Mouse (Mus musculus) MEL (cell line): ENCODE data around the gene Rhot1. TPM values are rescaled to one million over a fixed set of nuclear protein-coding genes. Genes with fewer than 3 reads are reported as not detected.

Experiments used
- DNase-seq: peaks from one replicate; pipeline ENCODE4 v3.0.0; 2011; ENCODE audit warnings: low read depth, low spot score
- H3K27ac ChIP-seq: 2 replicates; pipeline ENCODE4 v1.5.1; 2012; ENCODE audit warnings: low read depth, mild to moderate bottlenecking, control low read depth, low read length, moderate library complexity; ENCODE audit not compliant: control insufficient read depth
- H3K27me3 ChIP-seq, 2 experiments: fragments of 150-350 bp in 1 of 2; sonication (generic) in 1 of 2; 2 replicates each; pipeline ENCODE4 v1.6.1; 2012; ENCODE audit warnings: low read length in 2 of 2, mild to moderate bottlenecking in 2 of 2, improper control_type of control experiment in 1 of 2, moderate library complexity in 1 of 2; ENCODE audit not compliant: insufficient read depth in 2 of 2, control insufficient read depth in 1 of 2
- H3K36me3 ChIP-seq, 2 experiments: 2 replicates each; pipeline ENCODE4 v1.6.1; 2012 to 2014; ENCODE audit warnings: low read length in 2 of 2, improper control_type of control experiment in 1 of 2, inconsistent platforms in 1 of 2, mild to moderate bottlenecking in 1 of 2; ENCODE audit not compliant: insufficient read depth in 2 of 2, control insufficient read depth in 1 of 2
- H3K4me1 ChIP-seq, 2 experiments: fragments of 150-350 bp in 1 of 2; sonication (generic) in 1 of 2; 2 replicates each; pipeline ENCODE4 v1.6.1; 2012; ENCODE audit warnings: low read length in 2 of 2, improper control_type of control experiment in 1 of 2, mild to moderate bottlenecking in 1 of 2; ENCODE audit not compliant: insufficient read depth in 2 of 2, control insufficient read depth in 1 of 2
- H3K4me3 ChIP-seq, 2 experiments: fragments of 150-350 bp in 1 of 2; sonication (generic) in 1 of 2; 2 replicates each; pipeline ENCODE4 v1.5.1; 2012; ENCODE audit warnings: low read depth in 2 of 2, low read length in 2 of 2, mild to moderate bottlenecking in 2 of 2, moderate library complexity in 2 of 2, control low read depth in 1 of 2, improper control_type of control experiment in 1 of 2; ENCODE audit not compliant: control insufficient read depth in 1 of 2, insufficient read depth in 1 of 2
- H3K79me2 ChIP-seq: 2 replicates; pipeline ENCODE4 v1.6.1; 2012; ENCODE audit warnings: mild to moderate bottlenecking, low read length, moderate library complexity; ENCODE audit not compliant: control insufficient read depth, poor library complexity, insufficient read depth
- H3K9ac ChIP-seq: 2 replicates; pipeline ENCODE4 v1.6.1; 2012; ENCODE audit warnings: low read depth, mild to moderate bottlenecking, control low read depth, low read length, moderate library complexity; ENCODE audit not compliant: control insufficient read depth, poor library complexity, severe bottlenecking
- H3K9me3 ChIP-seq: fragments of 150-350 bp; sonication (generic); replicated peaks from 2 replicates; pipeline ENCODE4 v1.6.1; 2012; ENCODE audit warnings: mild to moderate bottlenecking, low read length, improper control_type of control experiment, moderate library complexity; ENCODE audit not compliant: insufficient read depth
- BHLHE40 ChIP-seq: IDR thresholded peaks from 2 replicates; pipeline ENCODE4 v1.6.1; 2012; ENCODE audit warnings: low read depth, mild to moderate bottlenecking, inconsistent platforms, low read length, improper control_type of control experiment, borderline replicate concordance
- CHD1 ChIP-seq: IDR thresholded peaks from 2 replicates; pipeline ENCODE4 v1.6.1; 2012; ENCODE audit warnings: low read depth, mild to moderate bottlenecking, inconsistent platforms, low read length, improper control_type of control experiment
- CHD2 ChIP-seq: IDR thresholded peaks from 2 replicates; pipeline ENCODE4 v1.6.1; 2011; ENCODE audit warnings: low read length, improper control_type of control experiment
- ETS1 ChIP-seq: IDR thresholded peaks from 2 replicates; pipeline ENCODE4 v1.6.1; 2012; ENCODE audit warnings: low read depth, mild to moderate bottlenecking, inconsistent platforms, low read length, improper control_type of control experiment, moderate library complexity
- GABPA ChIP-seq: IDR thresholded peaks from 2 replicates; pipeline ENCODE4 v1.6.1; 2012; ENCODE audit warnings: low read depth, mild to moderate bottlenecking, inconsistent platforms, low read length, improper control_type of control experiment, moderate library complexity
- HCFC1 ChIP-seq: IDR thresholded peaks from 2 replicates; pipeline ENCODE4 v1.6.1; 2012; ENCODE audit warnings: low read depth, mild to moderate bottlenecking, inconsistent platforms, low read length, improper control_type of control experiment, moderate library complexity
- JUND ChIP-seq: IDR thresholded peaks from 2 replicates; pipeline ENCODE4 v1.6.1; 2011; ENCODE audit warnings: low read depth, mild to moderate bottlenecking, improper control_type of control experiment, low read length
- MAFK ChIP-seq: IDR thresholded peaks from 2 replicates; pipeline ENCODE4 v1.6.1; 2011; ENCODE audit warnings: low read depth, mild to moderate bottlenecking, low read length, improper control_type of control experiment, borderline replicate concordance
- MAZ ChIP-seq: IDR thresholded peaks from 2 replicates; pipeline ENCODE4 v1.6.1; 2012; ENCODE audit warnings: low read depth, mild to moderate bottlenecking, inconsistent platforms, low read length, improper control_type of control experiment
- MEF2A ChIP-seq: IDR thresholded peaks from 2 replicates; pipeline ENCODE4 v1.6.1; 2014; ENCODE audit warnings: low read depth, mild to moderate bottlenecking, inconsistent platforms, low read length, improper control_type of control experiment; ENCODE audit not compliant: poor library complexity, insufficient replicate concordance, severe bottlenecking; ENCODE audit errors: extremely low read depth
- MYB ChIP-seq: IDR thresholded peaks from 2 replicates; pipeline ENCODE4 v1.6.1; 2011; ENCODE audit warnings: mild to moderate bottlenecking, low read depth, low read length, improper control_type of control experiment
- MYC ChIP-seq: IDR thresholded peaks from 2 replicates; pipeline ENCODE4 v1.6.1; 2011; ENCODE audit warnings: low read depth, mild to moderate bottlenecking, low read length, improper control_type of control experiment, moderate library complexity
- POLR2A ChIP-seq, 2 experiments: IDR thresholded peaks; 2 replicates each; pipeline ENCODE4 v1.6.1; 2011 to 2012; ENCODE audit warnings: low read length in 2 of 2, mild to moderate bottlenecking in 2 of 2, control low read depth in 1 of 2, improper control_type of control experiment in 1 of 2, low read depth in 1 of 2, moderate library complexity in 1 of 2; ENCODE audit not compliant: control insufficient read depth in 1 of 2, insufficient read depth in 1 of 2, poor library complexity in 1 of 2
- RCOR1 ChIP-seq: IDR thresholded peaks from 2 replicates; pipeline ENCODE4 v1.6.1; 2012; ENCODE audit warnings: low read depth, mild to moderate bottlenecking, inconsistent platforms, low read length, improper control_type of control experiment
- SMC3 ChIP-seq: IDR thresholded peaks from 2 replicates; pipeline ENCODE4 v1.6.1; 2011; ENCODE audit warnings: low read depth, low read length, improper control_type of control experiment
- TBP ChIP-seq: IDR thresholded peaks from 2 replicates; pipeline ENCODE4 v1.8.0; 2011; ENCODE audit warnings: low read depth, low read length, improper control_type of control experiment
- ZC3H11A ChIP-seq: IDR thresholded peaks from 2 replicates; pipeline ENCODE4 v1.6.1; 2012; ENCODE audit warnings: low read depth, mild to moderate bottlenecking, inconsistent platforms, low read length, improper control_type of control experiment
- polyA plus RNA-seq, 2 experiments: library from polyadenylated mRNA; stranded (reverse) in 1 of 2; unstranded in 1 of 2; fragments of >175 nt in 1 of 2; fragments of >200 nt in 1 of 2; gene quantifications; 2 replicates each; pipeline versions ENCODE4 v1.2.1 to v1.2.4; 2012; ENCODE audit warnings: low replicate concordance in 2 of 2, low read depth in 1 of 2; ENCODE audit not compliant: insufficient read length in 2 of 2, insufficient read depth in 1 of 2, missing spikeins in 1 of 2
- total RNA-seq: library from RNA; depleted of rRNA; stranded (reverse); fragments of 300-350 nt; gene quantifications from 2 replicates; pipeline ENCODE4 v1.2.3, GENCODE M21; 2012

Gene Rhot1
- total and polyA plus RNA-seq, 3 experiments, result 43.7 to 919 (median 44.3) TPM

- TF ChIP-seq POLR2A (IDR thresholded peaks at IDR 0.05; ENCODE audit: control insufficient read depth in 1 of 2, insufficient read depth in 1 of 2, low read depth in 1 of 2, low read length in 2 of 2, poor library complexity in 1 of 2) (peak; percentile 94 to 96), GABPA (peak; percentile 91; the same call in 1 of the 2 replicates), MYB (no peak), MEF2A (0 out of 2 replicates have a peak, but pooled peaks have one; percentile 67), BHLHE40 (0 out of 2 replicates have a peak, but pooled peaks have one; percentile 40)
These were observed at the start of gene Rhot1 (continued) for GRCm38 (mm10) chr11:80208860-80209800.

- no peak overlapping the region for H3K9ac ChIP-seq
- TF ChIP-seq ETS1 (no peak), HCFC1 (no peak), CHD2 (no peak), MYC (no peak), CHD1 (no peak), JUND (no peak), ZC3H11A (no peak), MAFK (no peak), RCOR1 (no peak), MAZ (no peak), SMC3 (no peak), TBP (no peak)
- TF ChIP-seq, all 39 proteins: peak for 0
- H3K36me3 ChIP-seq, result no peaks in the 10 kb centered on the region
These were observed 47.8 kb upstream of the Rhot1 start for GRCm38 (mm10) chr11:80161041-80161440.

More at GRCm38 (mm10) chr11:80161041-80161440, 47.8 kb upstream of the Rhot1 start:
- Histone ChIP-seq H3K79me2 (no peaks in the 10 kb centered on the region), H3K4me3 (no peak overlapping the region), H3K9me3 (no peaks in the 10 kb centered on the region), H3K4me1 (no peaks in the 10 kb centered on the region; a peak in 1 of 4 replicates), H3K27ac (no peak overlapping the region), H3K27me3 (peaks cover 7 to 12% of the 10 kb centered on the region in 2 experiments; a peak in 3 of 4 replicates)
- no peak for DNase-seq
